Mouse (Mus musculus) ES-Bruce4 (cell line): ENCODE measurements around the gene Olfr330.

Experiments
- CTCF ChIP-seq: IDR thresholded peaks from one replicate; pipeline ENCODE4 v1.8.1; 2011; ENCODE audit warnings: low read depth, low read length
- POLR2A ChIP-seq: IDR thresholded peaks from one replicate; pipeline ENCODE4 v1.8.1; 2011; ENCODE audit warnings: low read length; ENCODE audit not compliant: insufficient read depth

GRCm38 (mm10) chr11:58570405-58570804 is 35.8 kb upstream of the Olfr330 start, which contains the start of gene Olfr224:
- no peak for TF ChIP-seq POLR2A
- TF ChIP-seq CTCF: no peak
